Mouse (Mus musculus): ENCODE measurements around the gene Nbea. TPM values are rescaled to one million over a fixed set of nuclear protein-coding genes. Genes with fewer than 3 reads are reported as not detected.

The Nbea gene
- polyA plus RNA-seq, 1 experiment from 2014 or later, result 25.7 TPM

- ATAC-seq (ENCODE audit: low FRiP score), result no peak
- H3K9me3 ChIP-seq (ENCODE audit: control insufficient read depth, low read length), result no peaks in the 10 kb centered on the region
- 71% methylated on average over 10 of the region's 10 CpGs for WGBS
Measured at GRCm38 (mm10) chr3:55828481-55829256, 354.8 kb downstream of the Nbea start.

DNA sequence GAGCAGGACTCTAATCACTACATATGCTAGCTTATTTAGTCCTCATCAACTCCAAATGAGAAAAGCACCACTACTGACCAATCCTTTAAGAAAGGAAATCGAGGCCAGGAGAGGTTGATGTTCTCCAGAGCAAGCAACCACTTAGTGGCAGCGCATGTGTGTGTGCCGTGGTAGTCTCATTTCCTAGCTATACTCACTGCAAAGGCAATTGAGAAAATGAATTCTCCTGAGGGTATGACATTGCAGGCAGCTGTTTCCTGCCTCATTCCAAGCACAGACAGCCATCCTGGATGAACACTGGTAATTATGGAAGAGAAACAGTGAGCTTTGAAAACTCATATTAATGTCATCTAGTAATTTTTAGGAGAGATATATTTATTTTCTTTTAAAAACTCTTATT is 358.6 kb downstream of the Nbea start:
- Histone ChIP-seq H3K9ac (ENCODE audit: low read length) (no peak overlapping the region), H3K9me3 (ENCODE audit: control insufficient read depth, low read length) (no peaks in the 10 kb centered on the region), H3K4me1 (ENCODE audit: control insufficient read depth, insufficient read depth, low read length) (peaks cover 4% of the 10 kb centered on the region; the same call in 1 of the 2 replicates), H3K27ac (ENCODE audit: low read depth, low read length) (no peak overlapping the region), H3K36me3 (ENCODE audit: control insufficient read depth, insufficient read depth, low read length) (no peaks in the 10 kb centered on the region), H3K27me3 (ENCODE audit: control insufficient read depth, insufficient read depth, low read length) (no peaks in the 10 kb centered on the region), H3K4me3 (ENCODE audit: low read depth, low read length) (no peak overlapping the region), H3K4me2 (no peak overlapping the region)
- ATAC-seq (ENCODE audit: low FRiP score), result no peak
- WGBS, result 87% methylated on average over 3 of the region's 3 CpGs
- no peak for DNase-seq (ENCODE audit: low spot score, missing footprints)

More at GRCm38 (mm10) chr3:55828481-55829256, 354.8 kb downstream of the Nbea start:
- Histone ChIP-seq H3K27ac (ENCODE audit: low read depth, low read length) (no peak overlapping the region), H3K4me3 (ENCODE audit: low read depth, low read length) (no peak overlapping the region), H3K4me2 (no peak overlapping the region), H3K36me3 (ENCODE audit: control insufficient read depth, insufficient read depth, low read length) (no peaks in the 10 kb centered on the region), H3K27me3 (ENCODE audit: control insufficient read depth, insufficient read depth, low read length) (no peaks in the 10 kb centered on the region), H3K4me1 (ENCODE audit: control insufficient read depth, insufficient read depth, low read length) (peaks cover 4% of the 10 kb centered on the region; the same call in 1 of the 2 replicates), H3K9ac (ENCODE audit: low read length) (no peak overlapping the region)
- no peak for DNase-seq (ENCODE audit: low spot score, missing footprints)

GRCm38 (mm10) chr3:55819598-55819997 is 363.9 kb downstream of the Nbea start:
- Histone ChIP-seq H3K9me3 (ENCODE audit: control insufficient read depth, low read length) (no peaks in the 10 kb centered on the region), H3K4me1 (ENCODE audit: control insufficient read depth, insufficient read depth, low read length) (no peaks in the 10 kb centered on the region), H3K4me3 (ENCODE audit: low read depth, low read length) (no peak overlapping the region), H3K4me2 (no peak overlapping the region), H3K27me3 (ENCODE audit: control insufficient read depth, insufficient read depth, low read length) (no peaks in the 10 kb centered on the region), H3K27ac (ENCODE audit: low read depth, low read length) (no peak overlapping the region), H3K36me3 (ENCODE audit: control insufficient read depth, insufficient read depth, low read length) (no peaks in the 10 kb centered on the region), H3K9ac (ENCODE audit: low read length) (no peak overlapping the region)
- ATAC-seq (ENCODE audit: low FRiP score) (no peak), DNase-seq (ENCODE audit: low spot score, missing footprints) (no peak)

DNA sequence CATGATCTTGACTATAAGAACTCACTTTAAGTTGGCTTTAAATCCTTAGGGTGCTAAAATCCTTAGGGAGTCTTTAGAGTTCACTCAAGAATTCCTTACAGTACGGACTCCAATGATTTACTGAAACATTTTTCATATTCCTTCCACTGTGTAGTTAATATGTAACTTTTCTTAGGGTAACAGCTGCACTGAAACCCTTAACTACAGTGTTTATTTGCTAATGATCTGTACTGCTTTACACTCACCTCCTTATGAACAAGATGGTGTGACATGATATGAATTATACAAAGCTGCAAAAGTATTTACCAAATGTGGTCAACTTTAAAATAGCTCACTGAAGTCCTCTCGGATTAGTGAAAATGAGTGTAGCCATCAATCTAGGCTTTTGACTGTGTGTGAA is 365.4 kb downstream of the Nbea start:
- Histone ChIP-seq H3K4me3 (ENCODE audit: low read depth, low read length) (no peak overlapping the region), H3K27ac (ENCODE audit: low read depth, low read length) (no peak overlapping the region), H3K4me2 (no peak overlapping the region), H3K9ac (ENCODE audit: low read length) (no peak overlapping the region), H3K4me1 (ENCODE audit: control insufficient read depth, insufficient read depth, low read length) (no peaks in the 10 kb centered on the region), H3K36me3 (ENCODE audit: control insufficient read depth, insufficient read depth, low read length) (no peaks in the 10 kb centered on the region), H3K9me3 (ENCODE audit: control insufficient read depth, low read length) (no peaks in the 10 kb centered on the region), H3K27me3 (ENCODE audit: control insufficient read depth, insufficient read depth, low read length) (no peaks in the 10 kb centered on the region)
- ATAC-seq (ENCODE audit: low FRiP score) (no peak), DNase-seq (ENCODE audit: low spot score, missing footprints) (no peak)
- 93% methylated on average over 2 of the region's 2 CpGs for WGBS

- H3K9me3 ChIP-seq (ENCODE audit: control insufficient read depth, low read length), result no peaks in the 10 kb centered on the region
- H3K4me2 ChIP-seq, result no peak overlapping the region
- 87% methylated on average over 6 of the region's 6 CpGs for WGBS
- no peaks in the 10 kb centered on the region for H3K4me1 ChIP-seq (ENCODE audit: control insufficient read depth, insufficient read depth, low read length)
- DNase-seq (ENCODE audit: low spot score, missing footprints) (no peak), ATAC-seq (ENCODE audit: low FRiP score) (no peak)
- no peaks in the 10 kb centered on the region for H3K27me3 ChIP-seq (ENCODE audit: control insufficient read depth, insufficient read depth, low read length)
- no peaks in the 10 kb centered on the region for H3K36me3 ChIP-seq (ENCODE audit: control insufficient read depth, insufficient read depth, low read length)
- H3K27ac ChIP-seq (ENCODE audit: low read depth, low read length), result no peak overlapping the region
- H3K4me3 ChIP-seq (ENCODE audit: low read depth, low read length), result no peak overlapping the region
- H3K9ac ChIP-seq (ENCODE audit: low read length), result no peak overlapping the region
Measured at GRCm38 (mm10) chr3:55816638-55817375, 366.7 kb downstream of the Nbea start.

DNA sequence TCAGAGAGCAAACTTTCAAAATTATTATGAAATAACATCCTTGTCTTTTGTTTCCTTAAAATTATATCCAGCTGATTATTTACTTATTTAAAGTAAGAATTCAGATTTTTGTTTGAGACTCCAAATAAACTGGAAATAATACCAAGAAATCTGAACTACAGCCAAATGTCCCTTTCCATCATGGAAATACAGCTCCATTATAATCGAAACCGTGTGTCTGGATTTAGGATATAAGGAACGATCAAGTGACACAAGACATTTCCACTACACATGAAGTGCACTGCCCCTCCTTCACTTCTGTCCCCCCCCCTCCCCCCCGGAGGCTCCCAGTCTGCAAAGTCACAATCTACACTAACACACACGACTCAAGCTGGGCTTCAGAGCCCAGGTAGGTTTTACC is 367.4 kb downstream of the Nbea start:
- no peak for ATAC-seq (ENCODE audit: low FRiP score)
- Histone ChIP-seq H3K4me2 (no peak overlapping the region), H3K4me3 (ENCODE audit: low read depth, low read length) (no peak overlapping the region), H3K36me3 (ENCODE audit: control insufficient read depth, insufficient read depth, low read length) (no peaks in the 10 kb centered on the region), H3K9me3 (ENCODE audit: control insufficient read depth, low read length) (no peaks in the 10 kb centered on the region), H3K27me3 (ENCODE audit: control insufficient read depth, insufficient read depth, low read length) (no peaks in the 10 kb centered on the region), H3K9ac (ENCODE audit: low read length) (no peak overlapping the region), H3K4me1 (ENCODE audit: control insufficient read depth, insufficient read depth, low read length) (no peaks in the 10 kb centered on the region), H3K27ac (ENCODE audit: low read depth, low read length) (no peak overlapping the region)
- no peak for DNase-seq (ENCODE audit: low spot score, missing footprints)
- 84% methylated on average over 5 of the region's 5 CpGs for WGBS

DNA sequence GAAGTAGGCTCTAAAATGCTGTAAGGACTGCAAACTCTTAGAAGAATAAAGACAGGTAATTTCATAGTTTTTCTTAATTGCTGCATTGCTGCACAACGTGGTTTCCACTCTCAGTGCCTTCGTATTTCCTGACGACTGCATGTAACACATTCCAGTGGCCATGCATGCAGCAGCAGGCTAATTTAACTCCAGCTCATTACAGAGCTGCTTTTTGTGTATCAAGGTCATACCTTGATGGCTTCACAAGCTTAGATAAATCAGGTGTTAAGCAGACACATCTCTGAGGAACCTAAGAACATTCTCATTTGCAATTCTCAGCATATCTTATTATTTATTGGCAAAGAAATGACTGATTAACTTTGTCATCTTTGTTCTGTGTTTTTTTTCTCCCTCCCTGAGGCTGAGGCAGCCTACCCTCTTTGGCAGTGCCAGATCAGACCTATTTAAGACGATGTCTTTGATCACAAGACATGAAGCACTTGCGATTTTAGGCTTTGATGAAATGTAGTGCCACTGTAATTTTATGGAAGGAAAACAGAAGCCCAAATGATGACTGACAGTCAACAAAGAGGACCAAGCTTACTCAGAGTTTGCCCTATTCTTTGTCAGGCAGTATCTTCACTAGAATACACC is 368.4 kb downstream of the Nbea start:
- ATAC-seq (ENCODE audit: low FRiP score) (no peak), DNase-seq (ENCODE audit: low spot score, missing footprints) (no peak)
- WGBS, result 83% methylated on average over 5 of the region's 5 CpGs

GRCm38 (mm10) chr3:55794768-55795167 is 388.7 kb downstream of the Nbea start:
- H3K27ac ChIP-seq (ENCODE audit: low read depth, low read length), result no peak overlapping the region
- no peak for ATAC-seq (ENCODE audit: low FRiP score)
- 0 out of 2 replicates have a peak, but pooled peaks cover 2% of the 10 kb centered on the region for H3K27me3 ChIP-seq (ENCODE audit: control insufficient read depth, insufficient read depth, low read length)
- peaks cover 3% of the 10 kb centered on the region; the same call in 1 of the 2 replicates for H3K4me1 ChIP-seq (ENCODE audit: control insufficient read depth, insufficient read depth, low read length)
- no peak overlapping the region for H3K9ac ChIP-seq (ENCODE audit: low read length)
- DNase-seq (ENCODE audit: low spot score, missing footprints), result no peak
- H3K36me3 ChIP-seq (ENCODE audit: control insufficient read depth, insufficient read depth, low read length), result no peaks in the 10 kb centered on the region
- no peaks in the 10 kb centered on the region for H3K9me3 ChIP-seq (ENCODE audit: control insufficient read depth, low read length)
- H3K4me3 ChIP-seq (ENCODE audit: low read depth, low read length), result no peak overlapping the region
- H3K4me2 ChIP-seq, result no peak overlapping the region
- 74% methylated on average over 2 of the region's 2 CpGs for WGBS

More for the DNA sequence above, 368.4 kb downstream of the Nbea start:
- Histone ChIP-seq H3K36me3 (ENCODE audit: control insufficient read depth, insufficient read depth, low read length) (no peaks in the 10 kb centered on the region), H3K9me3 (ENCODE audit: control insufficient read depth, low read length) (no peaks in the 10 kb centered on the region), H3K4me3 (ENCODE audit: low read depth, low read length) (no peak overlapping the region), H3K4me2 (no peak overlapping the region), H3K9ac (ENCODE audit: low read length) (no peak overlapping the region), H3K27ac (ENCODE audit: low read depth, low read length) (no peak overlapping the region), H3K4me1 (ENCODE audit: control insufficient read depth, insufficient read depth, low read length) (no peaks in the 10 kb centered on the region), H3K27me3 (ENCODE audit: control insufficient read depth, insufficient read depth, low read length) (no peaks in the 10 kb centered on the region)

Measured in midbrain, embryonic 11.5 days (tissue).